Mouse (Mus musculus) spleen, adult 12 weeks (tissue): Measurements from ENCODE around the gene Slc9a8.
A peak's percentile ranks its signal among the peaks of the same experiment; 100 is the strongest.

Experiments used
- DNase-seq: peaks from one replicate; pipeline ENCODE4 v3.0.0; 2022; ENCODE audit warnings: low spot score

Slc9a8 gene

GRCm38 (mm10) chr2:167483827-167484410 lies 62.4 kb downstream of the Slc9a8 start:
- no peak for DNase-seq

- DNase-seq: no peak
Measured at GRCm38 (mm10) chr2:167484932-167485331, 63.4 kb downstream of the Slc9a8 start.

- DNase-seq: no peak
Measured at GRCm38 (mm10) chr2:167485501-167486377, 64.2 kb downstream of the Slc9a8 start.

- DNase-seq: no peak
Measured at GRCm38 (mm10) chr2:167486573-167486972, 65.1 kb downstream of the Slc9a8 start.

- no peak for DNase-seq
Measured at GRCm38 (mm10) chr2:167487551-167487950, 66.0 kb downstream of the Slc9a8 start.

GRCm38 (mm10) chr2:167487994-167488393 lies 66.5 kb downstream of the Slc9a8 start:
- no peak for DNase-seq

- DNase-seq: no peak
Measured at GRCm38 (mm10) chr2:167490813-167491525, 69.5 kb downstream of the Slc9a8 start.

GRCm38 (mm10) chr2:167491757-167492708 lies 70.5 kb downstream of the Slc9a8 start, which contains the start of gene Rnf114:
TSS of gene Rnf114 (plus strand) at chr2:167492645.
- peak; percentile 61 for DNase-seq

GRCm38 (mm10) chr2:167492713-167493636 lies 71.5 kb downstream of the Slc9a8 start, which contains the start of gene Spata2:
TSS of gene Spata2 (minus strand) at chr2:167492887.
- peak; percentile 94 for DNase-seq

GRCm38 (mm10) chr2:167496437-167496836 lies 74.9 kb downstream of the Slc9a8 start:
- no peak for DNase-seq

- peak; percentile 49 for DNase-seq
Measured at GRCm38 (mm10) chr2:167497272-167497671, 75.8 kb downstream of the Slc9a8 start.

- DNase-seq: no peak
Measured at GRCm38 (mm10) chr2:167502554-167503252, 81.2 kb downstream of the Slc9a8 start.

GRCm38 (mm10) chr2:167503253-167503895 lies 81.9 kb downstream of the Slc9a8 start:
- peak; percentile 71 for DNase-seq

- DNase-seq: no peak
Measured at GRCm38 (mm10) chr2:167503896-167504349, 82.4 kb downstream of the Slc9a8 start.

- no peak for DNase-seq
Measured at GRCm38 (mm10) chr2:167505127-167505526, 83.6 kb downstream of the Slc9a8 start.

- DNase-seq: no peak
Measured at GRCm38 (mm10) chr2:167506546-167507260, 85.2 kb downstream of the Slc9a8 start.

GRCm38 (mm10) chr2:167507719-167508385 lies 86.3 kb downstream of the Slc9a8 start:
- no peak for DNase-seq

GRCm38 (mm10) chr2:167508569-167508968 lies 87.1 kb downstream of the Slc9a8 start:
- DNase-seq: no peak
